Mouse (Mus musculus) hindbrain, embryonic 13.5 days (tissue): ENCODE measurements at regions not wholly inside any gene's neighbourhood (a gene's known extent, or its start where the extent isn't known, plus 50 kb on each side); places are given as distances from the start of the nearest gene placed in this dataset.

Experiments used
- ATAC-seq: fragments of 200-750 bp; cut with Nextera tagmentation; 2 replicates; pipeline ENCODE4 v1.8.0; 2017; ENCODE audit warnings: moderate TSS enrichment; ENCODE audit not compliant: low FRiP score
- H3K27ac ChIP-seq: fragments of 300-500 bp; sonication (generic); 2 replicates; pipeline ENCODE4 v1.5.1; 2015; ENCODE audit warnings: inconsistent platforms, mild to moderate bottlenecking, moderate library complexity
- H3K27me3 ChIP-seq: fragments of 300-500 bp; sonication (generic); 2 replicates; pipeline ENCODE4 v1.6.1; 2015; ENCODE audit warnings: mild to moderate bottlenecking, inconsistent platforms
- H3K36me3 ChIP-seq: fragments of 300-500 bp; sonication (generic); 2 replicates; pipeline ENCODE4 v1.6.1; 2015; ENCODE audit warnings: mild to moderate bottlenecking, inconsistent platforms
- H3K4me1 ChIP-seq: fragments of 300-500 bp; sonication (generic); replicated peaks from 2 replicates; pipeline ENCODE4 v1.6.1; 2015; ENCODE audit warnings: inconsistent platforms
- H3K4me2 ChIP-seq: fragments of 300-500 bp; sonication (generic); 2 replicates; pipeline ENCODE4 v1.6.1; 2015; ENCODE audit warnings: inconsistent platforms, mild to moderate bottlenecking, moderate library complexity
- H3K4me3 ChIP-seq: fragments of 300-500 bp; sonication (generic); 2 replicates; pipeline ENCODE4 v1.5.1; 2015; ENCODE audit warnings: mild to moderate bottlenecking, inconsistent platforms
- H3K9ac ChIP-seq: fragments of 300-500 bp; sonication (generic); 2 replicates; pipeline ENCODE4 v1.6.1; 2015; ENCODE audit warnings: mild to moderate bottlenecking, inconsistent platforms
- H3K9me3 ChIP-seq: fragments of 300-500 bp; sonication (generic); 2 replicates; pipeline ENCODE4 v1.6.1; 2016; ENCODE audit warnings: inconsistent platforms
- WGBS: fragments of 180-500 bp; shearing (Covaris S2); methylation state at CpG from one replicate; pipeline ENCODE4 v1.1.7; 2015; 5-methylcytosine and 5-hydroxymethylcytosine counted together

GRCm38 (mm10) chr9:32968446-32968845 is 332.4 kb downstream of the Ets1 start:
- no peak for ATAC-seq
- Histone ChIP-seq H3K9me3 (no peaks in the 10 kb centered on the region), H3K27ac (no peak overlapping the region), H3K4me2 (no peak overlapping the region), H3K4me3 (no peak overlapping the region), H3K4me1 (peaks cover 4% of the 10 kb centered on the region; the same call in 1 of the 2 replicates), H3K36me3 (no peaks in the 10 kb centered on the region), H3K27me3 (no peaks in the 10 kb centered on the region), H3K9ac (no peak overlapping the region)
- WGBS = 68% methylated on average over 2 of the region's 2 CpGs

- ATAC-seq = no peak
- Histone ChIP-seq H3K27ac (no peak overlapping the region), H3K9ac (no peak overlapping the region), H3K27me3 (no peaks in the 10 kb centered on the region), H3K4me2 (no peak overlapping the region), H3K9me3 (no peaks in the 10 kb centered on the region), H3K36me3 (no peaks in the 10 kb centered on the region), H3K4me1 (peaks cover 4% of the 10 kb centered on the region; the same call in 1 of the 2 replicates), H3K4me3 (no peak overlapping the region)
- WGBS = 86% methylated on average over 5 of the region's 5 CpGs
These were observed 335.4 kb downstream of the Ets1 start for GRCm38 (mm10) chr9:32971421-32971820.

- 76% methylated on average over 7 of the region's 7 CpGs for WGBS
- Histone ChIP-seq H3K9me3 (no peaks in the 10 kb centered on the region), H3K4me1 (peaks cover 4% of the 10 kb centered on the region; the same call in 1 of the 2 replicates), H3K27ac (no peak overlapping the region), H3K4me2 (no peak overlapping the region), H3K27me3 (no peaks in the 10 kb centered on the region), H3K4me3 (no peak overlapping the region), H3K36me3 (no peaks in the 10 kb centered on the region), H3K9ac (no peak overlapping the region)
- no peak for ATAC-seq
These were observed 335.9 kb downstream of the Ets1 start for GRCm38 (mm10) chr9:32971926-32972325.

DNA sequence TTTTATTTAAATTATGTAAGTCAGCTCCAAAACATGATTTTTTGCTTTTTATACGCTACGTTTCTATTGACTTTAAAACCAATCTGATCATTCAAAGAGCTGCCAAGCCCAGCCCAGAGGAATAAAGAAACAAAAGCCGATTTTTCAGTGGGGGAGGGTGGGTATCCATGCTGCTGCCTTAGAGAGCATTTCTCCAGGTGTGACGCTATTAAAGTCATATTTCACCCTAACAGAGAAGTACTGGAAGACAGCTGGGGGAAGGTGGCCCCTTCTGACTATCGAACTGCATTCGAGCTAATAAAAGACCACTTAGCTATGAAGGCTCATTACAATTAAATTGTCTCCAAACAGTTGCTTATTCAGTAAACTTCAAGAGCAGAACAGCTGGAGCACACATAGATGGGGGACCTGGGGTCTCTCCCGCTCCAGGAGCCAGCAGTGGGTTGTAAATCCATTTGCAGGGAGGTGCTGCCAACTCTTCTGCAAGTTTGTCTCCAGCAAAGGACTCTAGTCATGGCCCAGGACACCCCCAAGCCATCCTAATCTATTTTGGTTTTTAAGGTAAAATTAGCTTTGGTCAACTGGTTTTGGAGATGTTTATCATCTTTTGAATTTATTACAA is 336.5 kb downstream of the Ets1 start:
- H3K4me2 ChIP-seq = no peak overlapping the region
- H3K27ac ChIP-seq = no peak overlapping the region
- no peak overlapping the region for H3K9ac ChIP-seq
- peaks cover 4% of the 10 kb centered on the region; the same call in 1 of the 2 replicates for H3K4me1 ChIP-seq
- H3K4me3 ChIP-seq = no peak overlapping the region
- no peak for ATAC-seq
- no peaks in the 10 kb centered on the region for H3K27me3 ChIP-seq
- WGBS = 71% methylated on average over 7 of the region's 7 CpGs
- H3K9me3 ChIP-seq = no peaks in the 10 kb centered on the region
- H3K36me3 ChIP-seq = no peaks in the 10 kb centered on the region

GRCm38 (mm10) chr9:32977732-32978131 is 341.7 kb downstream of the Ets1 start:
- Histone ChIP-seq H3K4me2 (no peak overlapping the region), H3K27me3 (no peaks in the 10 kb centered on the region), H3K4me1 (no peaks in the 10 kb centered on the region), H3K4me3 (no peak overlapping the region), H3K36me3 (no peaks in the 10 kb centered on the region), H3K27ac (no peak overlapping the region), H3K9ac (no peak overlapping the region), H3K9me3 (no peaks in the 10 kb centered on the region)
- ATAC-seq = no peak
- WGBS = 82% methylated on average over 7 of the region's 7 CpGs

DNA sequence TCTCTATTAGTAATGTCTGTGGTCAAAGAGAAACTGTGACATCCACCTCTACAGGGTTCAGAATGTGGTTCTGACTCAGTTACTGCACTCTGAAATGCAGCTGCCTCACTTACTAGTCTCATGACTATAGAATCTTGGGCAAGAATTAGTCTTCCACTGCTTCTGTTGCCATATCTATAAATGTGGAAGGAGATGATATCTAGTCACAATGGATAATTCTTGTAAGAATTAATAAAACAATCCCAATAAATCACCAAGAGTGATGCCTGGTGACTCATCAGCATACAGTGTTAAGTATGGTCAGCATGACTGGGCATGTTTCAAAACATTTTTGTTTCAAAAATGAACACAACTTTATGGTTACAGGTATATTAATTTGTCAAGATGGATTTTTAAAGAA is 344.8 kb downstream of the Ets1 start:
- H3K4me1 ChIP-seq = no peaks in the 10 kb centered on the region
- H3K36me3 ChIP-seq = no peaks in the 10 kb centered on the region
- no peak for ATAC-seq
- H3K9ac ChIP-seq = no peak overlapping the region
- H3K4me3 ChIP-seq = no peak overlapping the region
- no peaks in the 10 kb centered on the region for H3K9me3 ChIP-seq
- no peaks in the 10 kb centered on the region for H3K27me3 ChIP-seq
- H3K27ac ChIP-seq = no peak overlapping the region
- H3K4me2 ChIP-seq = no peak overlapping the region

DNA sequence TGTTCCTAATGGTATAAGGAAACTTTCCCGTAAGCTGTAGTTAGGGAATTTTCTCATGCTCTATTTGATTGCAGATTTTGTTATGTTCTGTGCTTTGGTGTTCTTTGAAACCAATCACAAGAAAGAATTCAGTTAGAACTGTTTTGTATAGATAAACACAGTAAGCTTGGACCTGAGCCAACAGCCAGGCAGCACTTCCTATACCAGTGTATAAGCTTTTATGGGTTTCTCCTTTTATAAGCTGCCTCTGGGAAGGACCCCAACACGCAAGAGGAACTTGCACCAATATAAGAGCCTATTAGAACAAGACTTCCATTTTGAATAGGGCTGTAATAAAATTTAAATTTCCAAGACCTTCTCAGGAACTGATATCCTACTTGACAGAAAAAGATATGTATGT is 347.2 kb downstream of the Ets1 start:
- Histone ChIP-seq H3K36me3 (no peaks in the 10 kb centered on the region), H3K9ac (no peak overlapping the region), H3K4me3 (no peak overlapping the region), H3K27me3 (no peaks in the 10 kb centered on the region), H3K9me3 (no peaks in the 10 kb centered on the region), H3K27ac (no peak overlapping the region), H3K4me1 (no peaks in the 10 kb centered on the region), H3K4me2 (no peak overlapping the region)
- 75% methylated on average over 2 of the region's 2 CpGs for WGBS
- no peak for ATAC-seq

DNA sequence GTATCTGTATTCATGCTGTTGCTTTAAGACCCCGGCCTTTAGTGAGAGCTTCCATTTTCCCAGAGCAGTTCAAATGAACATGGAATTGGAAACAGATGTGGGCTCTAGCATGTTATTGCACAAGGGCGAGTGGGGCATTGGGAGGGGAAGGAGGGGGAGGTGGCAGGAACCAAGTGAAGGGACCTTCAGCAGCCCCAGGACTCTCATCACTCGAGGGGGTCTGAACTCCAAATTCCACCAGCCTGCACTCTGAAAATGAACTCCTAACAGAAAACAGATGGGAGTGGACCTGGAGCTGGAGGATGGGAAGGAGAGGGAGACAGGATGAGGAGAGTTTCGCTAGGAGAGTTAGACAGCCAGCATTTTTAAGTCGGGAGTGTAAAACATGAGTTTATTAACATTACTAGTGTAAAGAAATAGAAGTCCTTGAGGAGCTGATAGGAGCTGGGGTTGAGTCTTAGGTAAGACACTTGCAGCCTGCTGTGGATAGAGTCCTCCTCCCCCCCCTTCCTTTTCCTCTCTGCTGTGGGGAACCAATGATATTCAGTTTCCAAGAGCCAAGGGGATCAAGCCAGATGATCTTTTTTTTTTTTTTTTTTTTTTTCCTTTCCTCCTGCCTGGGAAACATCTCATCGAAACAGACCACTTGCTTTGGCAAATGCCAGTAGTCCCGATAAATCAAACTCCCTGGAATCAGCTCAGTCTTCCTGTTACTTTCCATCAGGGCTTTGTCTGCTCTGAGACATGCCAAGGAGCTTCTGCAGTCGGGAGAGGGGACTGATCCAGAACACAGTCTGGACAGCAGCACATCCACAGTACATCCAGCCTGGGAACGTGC is 351.0 kb downstream of the Ets1 start:
- 75% methylated on average over 9 of the region's 9 CpGs for WGBS
- no peak overlapping the region for H3K4me2 ChIP-seq
- no peaks in the 10 kb centered on the region for H3K36me3 ChIP-seq

GRCm38 (mm10) chr9:32989006-32989405 is 353.0 kb downstream of the Ets1 start:
- Histone ChIP-seq H3K27me3 (no peaks in the 10 kb centered on the region), H3K4me3 (no peak overlapping the region), H3K27ac (no peak overlapping the region), H3K9me3 (no peaks in the 10 kb centered on the region), H3K36me3 (no peaks in the 10 kb centered on the region), H3K4me2 (no peak overlapping the region), H3K9ac (no peak overlapping the region), H3K4me1 (no peaks in the 10 kb centered on the region)
- 89% methylated on average over 1 of the region's 1 CpGs for WGBS
- no peak for ATAC-seq

More for the DNA sequence above, 351.0 kb downstream of the Ets1 start:
- Histone ChIP-seq H3K4me1 (no peaks in the 10 kb centered on the region), H3K27me3 (no peaks in the 10 kb centered on the region), H3K9me3 (no peaks in the 10 kb centered on the region), H3K9ac (no peak overlapping the region), H3K27ac (no peak overlapping the region), H3K4me3 (no peak overlapping the region)
- no peak for ATAC-seq

DNA sequence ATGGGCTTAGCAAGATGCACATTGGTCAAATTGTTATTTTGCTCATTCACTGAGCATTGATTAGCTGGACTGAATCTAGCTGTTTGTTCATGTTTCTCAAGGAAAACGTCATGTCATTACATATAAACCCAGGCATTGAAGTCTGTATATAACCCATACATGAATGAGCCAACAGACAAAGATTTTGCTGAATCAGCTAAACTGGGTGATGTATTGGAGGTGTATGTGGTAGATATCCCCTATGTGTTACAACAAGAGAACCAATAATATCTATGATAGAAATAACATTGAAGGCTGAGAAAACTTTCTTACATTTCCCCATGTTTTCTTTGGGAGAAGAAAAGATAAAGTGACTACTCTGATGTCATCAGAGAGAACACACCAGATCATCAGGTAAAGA is 362.3 kb downstream of the Ets1 start:
- H3K36me3 ChIP-seq = no peaks in the 10 kb centered on the region
- no peak overlapping the region for H3K4me2 ChIP-seq
- WGBS = 88% methylated on average over 1 of the region's 1 CpGs
- H3K4me3 ChIP-seq = no peak overlapping the region
- H3K27me3 ChIP-seq = no peaks in the 10 kb centered on the region
- peaks cover 5% of the 10 kb centered on the region; the same call in 1 of the 2 replicates for H3K9me3 ChIP-seq
- no peak overlapping the region for H3K9ac ChIP-seq
- no peaks in the 10 kb centered on the region for H3K4me1 ChIP-seq
- H3K27ac ChIP-seq = no peak overlapping the region
- ATAC-seq = no peak

DNA sequence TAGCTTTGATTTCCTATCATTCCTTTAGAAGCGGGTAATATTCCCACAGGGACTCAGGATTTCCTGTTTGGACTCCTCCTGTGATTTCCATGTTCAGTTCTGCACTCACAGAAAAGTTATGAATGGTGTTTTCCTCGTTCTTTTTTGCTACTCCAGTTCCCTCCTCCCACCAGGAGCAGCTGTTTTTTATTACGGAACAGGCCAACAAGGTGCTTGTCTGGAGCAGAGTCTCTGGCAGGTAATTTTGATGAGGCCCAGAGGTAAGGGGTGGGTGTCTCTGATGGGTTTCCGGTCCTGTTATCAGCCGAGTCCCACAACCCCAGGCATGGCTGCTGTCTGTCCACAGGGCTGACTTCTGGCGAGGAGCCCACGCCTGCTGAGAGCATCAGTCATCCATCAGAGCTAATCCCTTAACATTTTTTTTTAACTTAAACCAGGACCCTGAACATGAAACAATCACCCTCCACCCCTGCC is 364.7 kb downstream of the Ets1 start:
- no peak for ATAC-seq
- Histone ChIP-seq H3K27ac (no peak overlapping the region), H3K9me3 (peaks cover 5% of the 10 kb centered on the region; the same call in 1 of the 2 replicates), H3K27me3 (no peaks in the 10 kb centered on the region), H3K4me3 (no peak overlapping the region), H3K4me2 (no peak overlapping the region), H3K36me3 (no peaks in the 10 kb centered on the region), H3K4me1 (no peaks in the 10 kb centered on the region), H3K9ac (no peak overlapping the region)
- 71% methylated on average over 7 of the region's 7 CpGs for WGBS

- H3K9ac ChIP-seq = no peak overlapping the region
- H3K4me3 ChIP-seq = no peak overlapping the region
- no peaks in the 10 kb centered on the region for H3K27me3 ChIP-seq
- no peaks in the 10 kb centered on the region for H3K36me3 ChIP-seq
- ATAC-seq = no peak
- H3K4me2 ChIP-seq = no peak overlapping the region
- H3K9me3 ChIP-seq = peaks cover 5% of the 10 kb centered on the region; the same call in 1 of the 2 replicates
- no peaks in the 10 kb centered on the region for H3K4me1 ChIP-seq
- H3K27ac ChIP-seq = no peak overlapping the region
- 76% methylated on average over 9 of the region's 9 CpGs for WGBS
These were observed 365.3 kb downstream of the Ets1 start for GRCm38 (mm10) chr9:33001165-33001949.
